Mouse (Mus musculus): Measurements from ENCODE around the gene Tcam1.

DNA sequence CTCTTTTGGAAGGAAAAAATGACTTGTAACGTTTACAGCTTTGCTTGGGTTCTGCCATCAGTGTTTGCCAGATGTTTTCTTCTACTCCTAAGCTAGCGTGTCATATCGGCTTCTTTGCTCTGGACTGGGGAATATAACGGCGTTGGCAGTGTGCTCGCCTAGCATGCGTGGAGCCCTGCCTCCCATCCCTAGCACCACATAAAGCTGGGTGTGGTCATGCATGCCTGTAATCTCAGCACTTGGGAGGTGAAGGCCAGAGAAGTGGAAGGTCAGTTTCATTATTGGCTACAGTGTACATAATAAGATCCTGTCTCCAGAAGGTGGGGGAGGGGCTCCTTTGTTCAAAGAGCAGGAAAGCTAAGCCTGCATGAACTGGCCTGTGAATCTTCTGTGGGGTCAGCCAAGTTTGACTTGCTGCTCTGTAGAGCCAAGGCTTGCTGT is 1.5 kb upstream of the Tcam1 start:
- TF ChIP-seq CTCF (IDR thresholded peaks at IDR 0.05; ENCODE audit: control insufficient read depth, insufficient read depth, insufficient read length) (no peak), MYOG (IDR thresholded peaks at IDR 0.05; ENCODE audit: control insufficient read depth, extremely low read depth, insufficient read length) (no peak), MAX (IDR thresholded peaks at IDR 0.05) (no peak), USF1 (IDR thresholded peaks at IDR 0.05; ENCODE audit: low read depth) (no peak), FOSL1 (IDR thresholded peaks at IDR 0.05; ENCODE audit: insufficient read depth, low read length, poor library complexity, severe bottlenecking) (no peak), CEBPB (IDR thresholded peaks at IDR 0.05; ENCODE audit: low read depth) (no peak), MYOD1 (IDR thresholded peaks at IDR 0.05; ENCODE audit: control insufficient read depth, insufficient read length, low read depth) (no peak)

Measured in C2C12 (cell line).